Mouse (Mus musculus) megakaryocyte, embryonic 14.5 days (primary cell): ENCODE data around the gene Ift22. TPM values are rescaled to one million over a fixed set of nuclear protein-coding genes. Genes with fewer than 3 reads are reported as not detected.

Experiments
- H3K27me3 ChIP-seq: replicated peaks from 2 replicates; pipeline ENCODE3; 2012; ENCODE audit warnings: inconsistent platforms
- H3K36me3 ChIP-seq: replicated peaks from 2 replicates; pipeline ENCODE3; 2012; ENCODE audit warnings: low read length, inconsistent platforms, mixed read lengths
- H3K4me1 ChIP-seq: 2 replicates; pipeline ENCODE4 v1.6.1; 2012; ENCODE audit warnings: inconsistent platforms
- H3K4me3 ChIP-seq: replicated peaks from 2 replicates; pipeline ENCODE3; 2012; ENCODE audit warnings: moderate library complexity, mild to moderate bottlenecking, inconsistent platforms
- H3K9me3 ChIP-seq: 2 replicates; pipeline ENCODE4 v1.6.1; 2012; ENCODE audit warnings: inconsistent platforms
- FLI1 ChIP-seq: IDR thresholded peaks from 2 replicates; pipeline ENCODE4 v1.6.1; 2012; ENCODE audit warnings: low read length, inconsistent platforms, mixed read lengths
- GATA1 ChIP-seq: IDR thresholded peaks from 3 replicates; pipeline ENCODE4 v1.6.1; 2012; ENCODE audit warnings: mixed read lengths, low read length, inconsistent platforms, borderline replicate concordance
- polyA plus RNA-seq: library from polyadenylated mRNA; stranded (reverse); fragments of >175 nt; gene quantifications from 2 replicates; pipeline ENCODE4 v1.2.3, GENCODE M21; 2012; ENCODE audit warnings: low replicate concordance; ENCODE audit not compliant: insufficient read depth

Ift22 gene
- polyA plus RNA-seq, 1 experiment, result 14.8 TPM

GRCm38 (mm10) chr5:136880101-136880500 lies 27.8 kb upstream of the Ift22 start:
- Histone ChIP-seq H3K9me3 (peaks cover 9% of the 10 kb centered on the region), H3K36me3 (no peaks in the 10 kb centered on the region), H3K4me3 (peak overlapping the region; percentile 3), H3K4me1 (peaks cover 11% of the 10 kb centered on the region), H3K27me3 (peaks cover 67% of the 10 kb centered on the region)
- no peak for TF ChIP-seq GATA1
- no peak for TF ChIP-seq FLI1

GRCm38 (mm10) chr5:136881380-136882009 lies 26.5 kb upstream of the Ift22 start:
- peaks cover 11% of the 10 kb centered on the region for H3K4me1 ChIP-seq
- peaks cover 3% of the 10 kb centered on the region for H3K9me3 ChIP-seq
- TF ChIP-seq GATA1, result no peak
- TF ChIP-seq FLI1, result no peak
- H3K36me3 ChIP-seq, result no peaks in the 10 kb centered on the region
- H3K27me3 ChIP-seq, result peaks cover 69% of the 10 kb centered on the region
- H3K4me3 ChIP-seq, result peak overlapping the region; percentile 47

- Histone ChIP-seq H3K9me3 (no peaks in the 10 kb centered on the region), H3K36me3 (no peaks in the 10 kb centered on the region), H3K27me3 (peaks cover 73% of the 10 kb centered on the region), H3K4me3 (peak overlapping the region; percentile 73), H3K4me1 (peaks cover 11% of the 10 kb centered on the region)
- TF ChIP-seq GATA1, result no peak
- no peak for TF ChIP-seq FLI1
Measured at GRCm38 (mm10) chr5:136882055-136882787, 25.7 kb upstream of the Ift22 start.

- Histone ChIP-seq H3K4me1 (peaks cover 11% of the 10 kb centered on the region), H3K36me3 (no peaks in the 10 kb centered on the region), H3K27me3 (peaks cover 75% of the 10 kb centered on the region), H3K9me3 (no peaks in the 10 kb centered on the region), H3K4me3 (peak within 1 kb of the TSS; percentile 73)
- TF ChIP-seq GATA1, result no peak
- TF ChIP-seq FLI1, result no peak
Measured at GRCm38 (mm10) chr5:136882788-136883439, 25.0 kb upstream of the Ift22 start, which contains the start of gene Col26a1. Gene Col26a1 (minus strand): TSS chr5:136883209.

- Histone ChIP-seq H3K36me3 (no peaks in the 10 kb centered on the region), H3K27me3 (peaks cover 57% of the 10 kb centered on the region), H3K4me1 (peaks cover 6% of the 10 kb centered on the region; the same call in 1 of the 2 replicates), H3K9me3 (peaks cover 4% of the 10 kb centered on the region), H3K4me3 (no peak overlapping the region)
- TF ChIP-seq GATA1 (no peak), FLI1 (no peak)
Measured at GRCm38 (mm10) chr5:136886957-136887356, 21.0 kb upstream of the Ift22 start.

GRCm38 (mm10) chr5:136888539-136889355 lies 19.2 kb upstream of the Ift22 start:
- no peaks in the 10 kb centered on the region for H3K4me1 ChIP-seq
- peaks cover 4% of the 10 kb centered on the region for H3K9me3 ChIP-seq
- no peak overlapping the region for H3K4me3 ChIP-seq
- no peak for TF ChIP-seq FLI1
- no peak for TF ChIP-seq GATA1
- no peaks in the 10 kb centered on the region for H3K36me3 ChIP-seq
- H3K27me3 ChIP-seq, result peaks cover 39% of the 10 kb centered on the region

GRCm38 (mm10) chr5:136894840-136895528 lies 13.0 kb upstream of the Ift22 start:
- peaks cover 27% of the 10 kb centered on the region for H3K27me3 ChIP-seq
- H3K9me3 ChIP-seq, result no peaks in the 10 kb centered on the region
- TF ChIP-seq FLI1, result no peak
- no peak for TF ChIP-seq GATA1

GRCm38 (mm10) chr5:136895529-136895963 lies 12.4 kb upstream of the Ift22 start:
- Histone ChIP-seq H3K4me3 (no peak overlapping the region), H3K27me3 (peaks cover 29% of the 10 kb centered on the region), H3K4me1 (no peaks in the 10 kb centered on the region), H3K36me3 (no peaks in the 10 kb centered on the region), H3K9me3 (no peaks in the 10 kb centered on the region)
- no peak for TF ChIP-seq FLI1

More at GRCm38 (mm10) chr5:136894840-136895528, 13.0 kb upstream of the Ift22 start:
- Histone ChIP-seq H3K4me3 (no peak overlapping the region), H3K4me1 (no peaks in the 10 kb centered on the region), H3K36me3 (no peaks in the 10 kb centered on the region)

- H3K36me3 ChIP-seq, result no peaks in the 10 kb centered on the region
- peaks cover 10% of the 10 kb centered on the region for H3K27me3 ChIP-seq
- no peak overlapping the region for H3K4me3 ChIP-seq
- TF ChIP-seq GATA1 (no peak), FLI1 (no peak)
- H3K9me3 ChIP-seq, result peaks cover 15% of the 10 kb centered on the region
- H3K4me1 ChIP-seq, result peaks cover 38% of the 10 kb centered on the region
Measured at GRCm38 (mm10) chr5:136904621-136905020, 3.3 kb upstream of the Ift22 start.
